Mouse (Mus musculus) myocyte (in vitro differentiated cells): ENCODE results near the gene Coro2b. TPM values are rescaled to one million over a fixed set of nuclear protein-coding genes. Genes with fewer than 3 reads are reported as not detected.
A peak's percentile ranks its signal among the peaks of the same experiment; 100 is the strongest.

ENCODE experiments used
- H3K27me3 ChIP-seq: one replicate; pipeline ENCODE4 v1.6.1; 2011; ENCODE audit not compliant: control insufficient read depth, insufficient read depth, insufficient read length
- H3K36me3 ChIP-seq: one replicate; pipeline ENCODE4 v1.6.1; 2011; ENCODE audit not compliant: control insufficient read depth, insufficient read depth
- H3K4me2 ChIP-seq: one replicate; pipeline ENCODE4 v1.6.1; 2011; ENCODE audit warnings: low read depth, control low read depth
- H3K4me3 ChIP-seq: one replicate; pipeline ENCODE4 v1.5.1; 2011; ENCODE audit warnings: mild to moderate bottlenecking, control low read depth, moderate library complexity
- H3K79me2 ChIP-seq: one replicate; pipeline ENCODE4 v1.6.1; 2011; ENCODE audit not compliant: control insufficient read depth, insufficient read depth
- H3ac ChIP-seq: one replicate; pipeline ENCODE4 v1.6.1; 2011; ENCODE audit not compliant: control insufficient read depth, insufficient read length
- CEBPB ChIP-seq: IDR thresholded peaks from 2 replicates; pipeline ENCODE4 v1.6.1; 2011; ENCODE audit warnings: mild to moderate bottlenecking, moderate library complexity; ENCODE audit not compliant: poor library complexity, insufficient read depth, severe bottlenecking
- E2F4 ChIP-seq: IDR thresholded peaks from one replicate; pipeline ENCODE4 v1.6.1; 2011; ENCODE audit warnings: mild to moderate bottlenecking, control low read depth, moderate library complexity; ENCODE audit not compliant: insufficient read depth
- MAX ChIP-seq: IDR thresholded peaks from one replicate; pipeline ENCODE4 v1.6.1; 2011; ENCODE audit warnings: low read depth, mild to moderate bottlenecking, control low read depth
- MYOD1 ChIP-seq, 3 experiments: IDR thresholded peaks; one replicate each; pipeline ENCODE4 v1.6.1; 2011; ENCODE audit warnings: control low read depth in 2 of 3, low read depth in 2 of 3, mild to moderate bottlenecking in 2 of 3, moderate library complexity in 1 of 3; ENCODE audit not compliant: insufficient read length in 2 of 3, control insufficient read depth in 1 of 3
- MYOG ChIP-seq, 3 experiments: IDR thresholded peaks; one replicate each; pipeline ENCODE4 v1.6.1; 2011; ENCODE audit warnings: control low read depth in 2 of 3, low read depth in 2 of 3, mild to moderate bottlenecking in 2 of 3; ENCODE audit not compliant: insufficient read length in 2 of 3, control insufficient read depth in 1 of 3, insufficient read depth in 1 of 3
- POLR2A ChIP-seq: IDR thresholded peaks from one replicate; pipeline ENCODE4 v1.6.1; 2011; ENCODE audit warnings: low read depth, mild to moderate bottlenecking, control low read depth, moderate library complexity; ENCODE audit not compliant: insufficient read length
- POLR2AphosphoS2 ChIP-seq: IDR thresholded peaks from one replicate; pipeline ENCODE4 v1.6.1; 2011; ENCODE audit warnings: low read depth, control low read depth; ENCODE audit not compliant: insufficient read length
- REST ChIP-seq: IDR thresholded peaks from one replicate; pipeline ENCODE4 v1.6.1; 2011; ENCODE audit warnings: mild to moderate bottlenecking, control low read depth, moderate library complexity; ENCODE audit not compliant: insufficient read depth, insufficient read length
- SRF ChIP-seq: IDR thresholded peaks from one replicate; pipeline ENCODE4 v1.6.1; 2011; ENCODE audit warnings: low read depth; ENCODE audit not compliant: control insufficient read depth, insufficient read length
- TCF12 ChIP-seq: IDR thresholded peaks from one replicate; pipeline ENCODE4 v1.6.1; 2011; ENCODE audit warnings: mild to moderate bottlenecking, control low read depth; ENCODE audit not compliant: poor library complexity, insufficient read depth, severe bottlenecking
- TCF3 ChIP-seq: IDR thresholded peaks from one replicate; pipeline ENCODE4 v1.6.1; 2011; ENCODE audit warnings: low read depth, control low read depth; ENCODE audit not compliant: insufficient read length
- USF1 ChIP-seq: IDR thresholded peaks from one replicate; pipeline ENCODE4 v1.6.1; 2011; ENCODE audit warnings: low read depth, mild to moderate bottlenecking, control low read depth, moderate library complexity
- polyA plus RNA-seq: library from polyadenylated mRNA; unstranded; fragments of >200 nt; fragmentation: generic; extraction: Trizol; gene quantifications from one replicate; pipeline ENCODE4 v1.2.1, GENCODE M21; 2012; ENCODE audit warnings: missing spikeins

The Coro2b gene
- polyA plus RNA-seq, 1 experiment, result 21.3 TPM

DNA sequence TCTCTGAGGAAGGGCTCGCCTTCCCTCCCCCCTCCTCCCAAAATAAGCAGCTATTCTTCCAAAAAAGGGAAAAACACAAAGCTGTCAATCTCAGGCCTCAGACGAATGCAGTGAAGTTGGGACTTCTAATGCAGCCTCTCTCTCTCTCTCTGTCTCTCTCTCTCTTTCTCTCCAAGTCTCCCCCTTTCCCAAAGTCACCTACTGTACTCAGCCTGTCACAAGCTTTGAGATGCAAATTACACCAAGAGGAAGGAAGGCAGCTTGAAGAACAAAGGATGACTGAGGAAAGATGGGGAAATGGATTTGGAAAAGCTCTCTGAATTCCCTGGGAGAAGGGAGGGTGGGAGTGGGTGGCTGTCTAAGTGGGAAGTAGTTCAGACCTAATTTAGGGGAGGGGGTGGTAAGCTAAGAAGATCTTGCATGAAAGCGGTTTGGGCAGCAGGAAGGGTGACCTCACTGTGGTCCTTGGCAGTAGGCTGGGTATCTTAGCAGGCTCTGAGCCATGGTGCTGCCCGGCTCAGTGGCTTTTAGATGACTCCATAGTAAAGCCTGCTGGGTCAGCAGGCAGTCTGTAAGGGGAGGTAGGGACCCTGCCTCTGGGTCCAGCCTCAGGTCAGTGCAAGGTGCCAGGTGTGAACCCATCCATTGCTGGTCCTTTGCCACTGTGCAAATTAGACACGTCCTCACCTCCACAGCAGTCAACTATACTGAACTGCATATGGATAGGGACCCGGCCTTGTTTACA lies 55.8 kb downstream of the Coro2b start:
- Histone ChIP-seq H3K36me3 (no peaks in the 10 kb centered on the region), H3K4me3 (no peak overlapping the region), H3K4me2 (no peak overlapping the region), H3ac (no peak overlapping the region), H3K79me2 (no peaks in the 10 kb centered on the region), H3K27me3 (no peaks in the 10 kb centered on the region)
- no peak for TF ChIP-seq SRF
- no peak for TF ChIP-seq MAX
- TF ChIP-seq POLR2AphosphoS2, result no peak
- no peak for TF ChIP-seq CEBPB
- no peak for TF ChIP-seq MYOG (IDR thresholded peaks at IDR 0.05; ENCODE audit: control insufficient read depth in 1 of 3, insufficient read depth in 1 of 3, insufficient read length in 2 of 3, low read depth in 2 of 3)
- no peak for TF ChIP-seq POLR2A
- no peak for TF ChIP-seq E2F4
- TF ChIP-seq TCF3, result no peak
- TF ChIP-seq REST, result no peak
- no peak for TF ChIP-seq MYOD1 (IDR thresholded peaks at IDR 0.05; ENCODE audit: control insufficient read depth in 1 of 3, insufficient read length in 2 of 3, low read depth in 2 of 3)
- no peak for TF ChIP-seq TCF12
- no peak for TF ChIP-seq USF1

DNA sequence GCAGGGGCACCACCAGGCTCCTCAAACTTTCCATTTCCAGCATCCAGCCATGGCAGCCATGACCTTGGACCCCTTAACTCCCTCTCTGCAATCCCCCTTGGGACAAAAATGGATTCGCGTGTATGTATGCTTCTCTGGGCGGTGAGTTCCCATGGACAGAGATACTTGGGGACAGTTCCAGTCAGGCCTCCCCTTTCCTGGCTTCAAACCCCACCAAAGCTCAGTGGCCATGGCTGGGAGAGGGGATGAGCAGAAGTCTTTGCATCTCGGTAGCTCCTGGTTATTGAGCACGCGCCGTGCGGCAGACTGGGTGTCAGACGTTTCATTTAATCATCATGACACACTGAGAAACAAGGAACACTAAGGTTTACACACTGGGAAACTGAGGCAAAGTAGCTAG lies 56.7 kb downstream of the Coro2b start:
- no peaks in the 10 kb centered on the region for H3K36me3 ChIP-seq
- H3K4me3 ChIP-seq, result no peak overlapping the region
- no peaks in the 10 kb centered on the region for H3K27me3 ChIP-seq
- H3K79me2 ChIP-seq, result no peaks in the 10 kb centered on the region
- no peak overlapping the region for H3K4me2 ChIP-seq
- TF ChIP-seq REST (no peak), E2F4 (no peak), POLR2A (no peak), MYOD1 (IDR thresholded peaks at IDR 0.05; ENCODE audit: control insufficient read depth in 1 of 3, insufficient read length in 2 of 3, low read depth in 2 of 3) (no peak), CEBPB (no peak), MAX (no peak), SRF (no peak), TCF12 (no peak), MYOG (IDR thresholded peaks at IDR 0.05; ENCODE audit: control insufficient read depth in 1 of 3, insufficient read depth in 1 of 3, insufficient read length in 2 of 3, low read depth in 2 of 3) (no peak), TCF3 (no peak), POLR2AphosphoS2 (no peak), USF1 (no peak)
- no peak overlapping the region for H3ac ChIP-seq

DNA sequence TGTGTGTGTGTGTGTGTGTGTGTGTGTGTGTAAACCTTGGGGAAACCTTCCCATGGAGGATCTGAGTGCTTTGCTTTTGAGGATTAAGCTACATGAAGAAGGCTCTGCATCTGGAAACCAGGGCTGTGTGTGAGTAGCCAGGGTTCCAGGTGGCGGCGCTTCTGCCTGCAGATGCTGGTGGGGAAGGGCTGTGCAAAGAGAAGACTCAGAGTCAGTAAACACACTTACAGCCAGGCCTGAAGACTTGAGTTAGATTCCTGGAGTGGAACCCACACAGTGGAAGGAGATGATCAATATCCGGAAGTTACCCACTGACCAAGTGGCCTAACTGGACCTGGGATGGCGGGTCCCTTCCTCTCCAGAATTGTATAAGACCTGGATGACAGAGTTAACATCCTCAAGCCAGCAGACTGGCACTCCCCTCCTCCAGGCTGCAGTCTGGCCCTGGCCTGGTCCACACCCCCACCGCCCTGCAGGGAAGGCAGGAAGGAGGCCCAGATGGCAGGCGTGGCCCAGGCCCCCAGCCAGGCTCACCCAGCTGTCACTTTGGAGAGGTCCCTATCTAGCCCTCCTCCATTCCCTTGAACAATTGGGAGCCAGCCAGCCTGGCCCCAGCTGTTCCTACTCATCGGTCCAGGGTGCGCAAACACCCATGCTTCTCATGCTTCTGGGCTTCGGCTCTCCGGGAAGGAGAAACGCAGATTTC lies 59.9 kb downstream of the Coro2b start:
- H3K4me2 ChIP-seq, result peak overlapping the region; percentile 69
- H3ac ChIP-seq, result no peak overlapping the region
- no peak overlapping the region for H3K4me3 ChIP-seq
- no peaks in the 10 kb centered on the region for H3K79me2 ChIP-seq
- H3K27me3 ChIP-seq, result no peaks in the 10 kb centered on the region
- H3K36me3 ChIP-seq, result no peaks in the 10 kb centered on the region
- TF ChIP-seq TCF3 (peak; percentile 79), E2F4 (no peak), CEBPB (no peak), REST (no peak), SRF (no peak), USF1 (no peak), POLR2AphosphoS2 (no peak), MYOD1 (IDR thresholded peaks at IDR 0.05; ENCODE audit: control insufficient read depth in 1 of 3, insufficient read length in 2 of 3, low read depth in 2 of 3) (peak; percentile 92 to 98 (median 94)), MYOG (IDR thresholded peaks at IDR 0.05; ENCODE audit: control insufficient read depth in 1 of 3, insufficient read depth in 1 of 3, insufficient read length in 2 of 3, low read depth in 2 of 3) (peak; percentile 94 to 98 (median 95)), TCF12 (peak; percentile 81), MAX (no peak), POLR2A (peak; percentile 18)

DNA sequence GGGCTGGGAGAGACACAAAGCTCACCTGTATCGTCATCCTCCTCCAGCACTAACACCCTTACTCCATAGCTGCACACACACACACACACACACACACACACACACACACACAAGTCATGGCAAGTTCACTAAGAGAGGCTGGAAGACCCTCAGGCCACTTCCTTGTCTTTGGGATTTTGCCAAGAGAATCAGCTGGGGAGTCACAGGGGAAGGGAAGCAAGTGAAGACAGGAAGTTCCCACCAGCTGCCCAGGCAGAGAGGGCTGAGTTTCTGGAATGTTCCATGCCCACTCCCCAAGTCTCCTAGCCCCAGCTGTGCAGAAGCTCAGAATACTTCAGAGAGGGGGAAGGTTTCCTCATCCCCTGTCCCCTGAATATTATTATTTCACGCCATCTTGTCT lies 62.6 kb downstream of the Coro2b start:
- Histone ChIP-seq H3K4me2 (no peak overlapping the region), H3K36me3 (no peaks in the 10 kb centered on the region), H3K27me3 (no peaks in the 10 kb centered on the region), H3K4me3 (no peak overlapping the region), H3K79me2 (no peaks in the 10 kb centered on the region), H3ac (no peak overlapping the region)
- TF ChIP-seq TCF12, result no peak
- no peak for TF ChIP-seq MYOG (IDR thresholded peaks at IDR 0.05; ENCODE audit: control insufficient read depth in 1 of 3, insufficient read depth in 1 of 3, insufficient read length in 2 of 3, low read depth in 2 of 3)
- TF ChIP-seq TCF3, result no peak
- no peak for TF ChIP-seq SRF
- TF ChIP-seq MYOD1 (IDR thresholded peaks at IDR 0.05; ENCODE audit: control insufficient read depth in 1 of 3, insufficient read length in 2 of 3, low read depth in 2 of 3), result no peak
- no peak for TF ChIP-seq E2F4
- no peak for TF ChIP-seq POLR2AphosphoS2
- TF ChIP-seq REST, result no peak
